Mouse (Mus musculus): ENCODE data around the gene Ctdspl.

The Ctdspl gene

DNA sequence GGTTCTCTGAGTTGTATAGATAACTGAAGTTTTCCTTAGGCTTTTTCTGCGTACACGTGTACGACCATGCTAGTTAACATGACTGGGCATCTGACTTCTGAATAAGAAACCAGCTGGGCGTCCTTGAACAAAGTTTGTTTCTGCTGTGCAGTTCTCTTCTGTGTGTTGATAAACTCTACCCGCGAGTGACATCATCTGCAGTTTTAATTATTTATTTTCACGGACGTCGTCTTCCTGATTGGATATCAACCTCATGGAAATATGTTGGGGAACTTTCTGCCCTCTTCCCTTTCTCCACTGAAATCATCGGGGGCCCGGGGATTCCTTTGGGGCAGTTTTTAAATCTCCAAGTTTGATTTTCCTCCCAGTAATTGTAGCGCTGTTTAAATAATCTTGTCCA is 8.1 kb downstream of the Ctdspl start:
- Histone ChIP-seq H3K27me3 (ENCODE audit: insufficient read depth, low read length) (peaks cover 19% of the 10 kb centered on the region), H3K4me3 (replicated peaks; ENCODE audit: low read length) (no peak overlapping the region), H3K9me3 (ENCODE audit: low read length) (no peaks in the 10 kb centered on the region), H3K4me1 (replicated peaks; ENCODE audit: low read depth, low read length) (peaks cover 10% of the 10 kb centered on the region), H3K36me3 (ENCODE audit: insufficient read depth, low read length) (no peaks in the 10 kb centered on the region)
- TF ChIP-seq NANOG (IDR thresholded peaks at IDR 0.05; ENCODE audit: borderline replicate concordance, low read length): no peak

DNA sequence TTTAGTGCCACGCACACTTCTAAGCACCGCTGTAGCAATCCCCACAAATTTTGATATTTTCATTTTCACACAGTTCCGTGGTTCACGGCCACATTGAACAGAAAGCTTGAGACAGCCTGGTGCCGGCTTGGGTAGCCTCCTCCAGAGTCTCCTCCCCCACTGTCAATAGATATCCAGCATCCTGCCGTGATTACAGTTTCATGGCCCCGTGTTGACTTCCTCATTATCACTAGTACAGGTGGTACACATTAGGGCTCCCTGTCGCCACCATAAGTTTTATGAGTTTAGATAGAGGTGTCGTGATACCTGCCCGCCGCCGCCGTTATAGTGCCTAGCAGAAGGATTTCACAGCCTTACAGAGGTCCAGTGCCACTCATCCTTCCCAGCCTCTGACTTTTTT is 8.8 kb downstream of the Ctdspl start:
- Histone ChIP-seq H3K4me1 (replicated peaks; ENCODE audit: low read depth, low read length) (peaks cover 12% of the 10 kb centered on the region), H3K27me3 (ENCODE audit: insufficient read depth, low read length) (peaks cover 11% of the 10 kb centered on the region), H3K4me3 (replicated peaks; ENCODE audit: low read length) (no peak overlapping the region), H3K36me3 (ENCODE audit: insufficient read depth, low read length) (no peaks in the 10 kb centered on the region), H3K9me3 (ENCODE audit: low read length) (no peaks in the 10 kb centered on the region)
- TF ChIP-seq CTCF (conservative IDR thresholded peaks at IDR 0.05; ENCODE audit: low read length) (no peak), POU5F1 (IDR thresholded peaks at IDR 0.05; ENCODE audit: borderline replicate concordance, low read length) (no peak), NANOG (IDR thresholded peaks at IDR 0.05; ENCODE audit: borderline replicate concordance, low read length) (no peak)

DNA sequence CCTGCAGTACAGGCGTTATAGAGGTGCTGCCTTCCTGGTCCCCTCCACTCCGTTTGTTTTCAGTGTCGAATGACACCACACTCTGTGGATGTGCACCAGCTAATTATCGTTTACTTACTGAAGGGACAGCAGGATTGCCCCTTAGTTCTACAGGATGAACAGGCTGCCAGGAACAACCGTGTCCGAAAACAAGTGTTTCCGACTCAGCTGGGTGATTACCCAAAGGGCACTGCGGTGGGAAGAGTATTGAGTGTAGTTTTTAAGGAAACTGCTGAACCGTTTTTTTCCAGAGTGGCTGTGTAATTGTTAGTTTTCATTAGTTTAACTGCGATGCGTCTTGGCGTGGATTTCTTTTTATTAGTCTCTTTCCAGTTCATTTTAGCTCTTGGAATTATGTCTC is 9.8 kb downstream of the Ctdspl start:
- no peak overlapping the region for H3K4me3 ChIP-seq (replicated peaks; ENCODE audit: low read length)
- TF ChIP-seq POU5F1 (IDR thresholded peaks at IDR 0.05; ENCODE audit: borderline replicate concordance, low read length) (no peak), CTCF (conservative IDR thresholded peaks at IDR 0.05; ENCODE audit: low read length) (no peak), NANOG (IDR thresholded peaks at IDR 0.05; ENCODE audit: borderline replicate concordance, low read length) (no peak)
- H3K27me3 ChIP-seq (ENCODE audit: insufficient read depth, low read length): 0 out of 2 replicates have a peak, but pooled peaks cover 4% of the 10 kb centered on the region
- H3K4me1 ChIP-seq (replicated peaks; ENCODE audit: low read depth, low read length): peaks cover 5% of the 10 kb centered on the region
- H3K36me3 ChIP-seq (ENCODE audit: insufficient read depth, low read length): no peaks in the 10 kb centered on the region
- H3K9me3 ChIP-seq (ENCODE audit: low read length): no peaks in the 10 kb centered on the region

DNA sequence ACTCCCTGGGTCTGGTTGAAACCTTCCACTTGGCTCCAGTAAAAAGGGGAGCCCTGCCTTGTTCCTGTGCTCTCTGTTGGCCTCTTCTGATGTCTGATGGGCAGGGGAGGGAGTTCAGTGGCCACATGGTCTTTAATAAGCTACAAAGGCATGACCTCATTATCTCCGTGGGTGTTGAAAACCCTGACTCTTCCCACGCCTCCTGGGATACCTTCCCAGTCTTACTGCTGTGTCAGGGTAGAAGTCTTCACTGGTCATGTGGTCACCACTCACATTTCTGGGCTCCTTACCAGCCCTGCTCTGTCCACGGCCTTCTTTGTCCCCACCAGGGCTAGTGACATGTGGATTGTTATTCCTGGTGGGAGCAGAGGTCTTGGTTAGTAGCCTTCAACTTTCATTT is 11.3 kb downstream of the Ctdspl start:
- Histone ChIP-seq H3K4me1 (replicated peaks; ENCODE audit: low read depth, low read length) (peaks cover 5% of the 10 kb centered on the region), H3K36me3 (ENCODE audit: insufficient read depth, low read length) (no peaks in the 10 kb centered on the region), H3K9me3 (ENCODE audit: low read length) (no peaks in the 10 kb centered on the region), H3K27me3 (ENCODE audit: insufficient read depth, low read length) (0 out of 2 replicates have a peak, but pooled peaks cover 4% of the 10 kb centered on the region), H3K4me3 (replicated peaks; ENCODE audit: low read length) (no peak overlapping the region)
- TF ChIP-seq NANOG (IDR thresholded peaks at IDR 0.05; ENCODE audit: borderline replicate concordance, low read length) (no peak), CTCF (conservative IDR thresholded peaks at IDR 0.05; ENCODE audit: low read length) (no peak), POU5F1 (IDR thresholded peaks at IDR 0.05; ENCODE audit: borderline replicate concordance, low read length) (no peak)

DNA sequence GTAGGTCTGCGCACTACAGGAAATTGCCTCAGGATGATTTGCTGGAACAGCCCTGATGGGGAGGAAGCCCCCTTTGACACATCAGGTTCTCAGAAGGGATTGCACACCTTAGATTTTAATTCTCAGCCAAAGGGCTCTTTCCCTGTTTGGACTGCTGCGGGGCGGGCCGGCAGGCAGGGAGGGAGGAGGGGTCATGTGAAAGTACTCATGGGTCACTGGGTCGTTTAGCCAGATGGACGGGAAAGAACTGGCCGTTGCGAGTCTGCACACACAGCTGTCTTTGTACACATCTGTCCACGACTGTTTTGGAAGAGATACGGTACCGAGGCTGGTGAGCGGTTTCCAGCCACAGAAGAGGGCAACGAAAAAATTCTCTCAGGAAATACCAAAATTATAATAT is 13.2 kb downstream of the Ctdspl start:
- Histone ChIP-seq H3K9me3 (ENCODE audit: low read length) (no peaks in the 10 kb centered on the region), H3K27me3 (ENCODE audit: insufficient read depth, low read length) (0 out of 2 replicates have a peak, but pooled peaks cover 4% of the 10 kb centered on the region), H3K4me3 (replicated peaks; ENCODE audit: low read length) (no peak overlapping the region), H3K4me1 (replicated peaks; ENCODE audit: low read depth, low read length) (peaks cover 16% of the 10 kb centered on the region), H3K36me3 (ENCODE audit: insufficient read depth, low read length) (no peaks in the 10 kb centered on the region)
- TF ChIP-seq POU5F1 (IDR thresholded peaks at IDR 0.05; ENCODE audit: borderline replicate concordance, low read length): no peak
- no peak for TF ChIP-seq NANOG (IDR thresholded peaks at IDR 0.05; ENCODE audit: borderline replicate concordance, low read length)
- TF ChIP-seq CTCF (conservative IDR thresholded peaks at IDR 0.05; ENCODE audit: low read length): no peak

DNA sequence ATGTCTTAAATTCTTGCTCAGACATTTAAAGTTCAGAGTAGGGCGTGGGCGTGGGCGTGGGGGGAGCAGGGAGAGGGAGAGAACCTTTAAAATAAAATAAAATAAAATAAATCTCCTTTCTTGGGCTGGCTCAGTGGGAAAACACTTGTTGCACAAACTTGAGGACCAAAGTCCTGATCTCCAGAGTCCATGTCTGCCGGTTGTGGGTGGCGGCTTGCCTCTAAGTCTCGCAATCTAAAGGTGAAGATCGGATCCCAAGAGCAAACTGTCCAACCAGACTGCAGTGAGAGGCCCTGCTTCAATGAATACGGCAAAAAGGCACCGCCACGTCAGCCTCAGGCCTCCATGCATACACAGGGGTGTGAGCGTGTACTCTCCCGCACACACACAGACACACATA is 13.6 kb downstream of the Ctdspl start:
- H3K27me3 ChIP-seq (ENCODE audit: insufficient read depth, low read length): 0 out of 2 replicates have a peak, but pooled peaks cover 4% of the 10 kb centered on the region
- no peaks in the 10 kb centered on the region for H3K36me3 ChIP-seq (ENCODE audit: insufficient read depth, low read length)
- TF ChIP-seq CTCF (conservative IDR thresholded peaks at IDR 0.05; ENCODE audit: low read length) (no peak), NANOG (IDR thresholded peaks at IDR 0.05; ENCODE audit: borderline replicate concordance, low read length) (no peak), POU5F1 (IDR thresholded peaks at IDR 0.05; ENCODE audit: borderline replicate concordance, low read length) (no peak)
- no peaks in the 10 kb centered on the region for H3K9me3 ChIP-seq (ENCODE audit: low read length)
- no peak overlapping the region for H3K4me3 ChIP-seq (replicated peaks; ENCODE audit: low read length)
- peaks cover 18% of the 10 kb centered on the region for H3K4me1 ChIP-seq (replicated peaks; ENCODE audit: low read depth, low read length)

DNA sequence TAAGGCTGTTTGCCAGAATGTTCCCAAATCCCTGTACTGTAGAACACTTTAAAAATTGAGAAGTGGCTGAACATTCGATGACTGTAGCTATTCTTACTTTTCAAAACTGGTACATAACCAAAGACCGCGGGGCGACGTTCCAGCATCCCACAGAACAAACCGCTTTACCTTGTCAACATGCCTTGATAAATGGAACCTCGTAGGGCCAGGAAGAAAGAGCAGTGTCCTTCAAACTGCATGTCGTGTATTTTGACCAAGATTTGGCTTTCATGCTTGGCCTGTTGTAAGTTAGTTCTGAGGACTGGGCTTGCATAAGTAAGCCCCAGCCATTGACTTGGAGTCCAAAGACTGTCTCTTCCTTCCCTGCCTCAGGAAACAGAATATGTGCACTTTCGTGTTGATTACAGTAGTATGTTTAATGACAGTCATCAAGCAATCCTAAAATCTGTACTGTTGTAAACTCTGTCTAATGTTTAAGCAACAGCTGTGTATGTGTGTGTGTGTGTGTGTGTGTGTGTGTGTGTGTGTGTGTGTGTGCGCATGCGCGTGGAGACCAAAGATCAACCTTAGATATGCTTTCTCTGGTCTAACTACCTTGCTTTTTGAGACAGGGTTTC is 14.4 kb downstream of the Ctdspl start:
- no peaks in the 10 kb centered on the region for H3K9me3 ChIP-seq (ENCODE audit: low read length)
- H3K4me3 ChIP-seq (replicated peaks; ENCODE audit: low read length): no peak overlapping the region
- TF ChIP-seq POU5F1 (IDR thresholded peaks at IDR 0.05; ENCODE audit: borderline replicate concordance, low read length): no peak
- no peak for TF ChIP-seq NANOG (IDR thresholded peaks at IDR 0.05; ENCODE audit: borderline replicate concordance, low read length)
- TF ChIP-seq CTCF (conservative IDR thresholded peaks at IDR 0.05; ENCODE audit: low read length): no peak
- 0 out of 2 replicates have a peak, but pooled peaks cover 4% of the 10 kb centered on the region for H3K27me3 ChIP-seq (ENCODE audit: insufficient read depth, low read length)
- H3K4me1 ChIP-seq (replicated peaks; ENCODE audit: low read depth, low read length): peaks cover 18% of the 10 kb centered on the region
- no peaks in the 10 kb centered on the region for H3K36me3 ChIP-seq (ENCODE audit: insufficient read depth, low read length)

DNA sequence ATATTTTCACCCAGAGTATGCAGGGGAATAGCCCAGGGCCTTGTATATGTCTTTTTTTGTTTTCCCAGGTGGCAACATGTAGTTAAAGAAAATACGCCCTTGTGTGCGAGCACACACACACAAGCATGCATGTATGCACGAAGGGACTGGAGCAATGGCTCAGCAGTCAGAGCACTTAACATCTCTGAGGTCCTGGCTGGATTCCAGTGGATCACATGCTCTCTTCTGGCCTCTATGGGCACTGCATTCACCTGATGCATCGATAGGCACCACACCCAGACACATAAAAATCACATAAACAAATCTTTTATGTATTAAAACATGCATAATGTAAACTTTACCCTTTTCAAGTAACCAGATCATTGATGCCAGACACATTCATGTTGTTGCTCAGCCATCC is 15.8 kb downstream of the Ctdspl start:
- no peaks in the 10 kb centered on the region for H3K36me3 ChIP-seq (ENCODE audit: insufficient read depth, low read length)
- 0 out of 2 replicates have a peak, but pooled peaks cover 4% of the 10 kb centered on the region for H3K27me3 ChIP-seq (ENCODE audit: insufficient read depth, low read length)
- no peak for TF ChIP-seq POU5F1 (IDR thresholded peaks at IDR 0.05; ENCODE audit: borderline replicate concordance, low read length)
- TF ChIP-seq CTCF (conservative IDR thresholded peaks at IDR 0.05; ENCODE audit: low read length): no peak
- TF ChIP-seq NANOG (IDR thresholded peaks at IDR 0.05; ENCODE audit: borderline replicate concordance, low read length): no peak
- H3K4me1 ChIP-seq (replicated peaks; ENCODE audit: low read depth, low read length): peaks cover 18% of the 10 kb centered on the region
- no peaks in the 10 kb centered on the region for H3K9me3 ChIP-seq (ENCODE audit: low read length)
- no peak overlapping the region for H3K4me3 ChIP-seq (replicated peaks; ENCODE audit: low read length)

DNA sequence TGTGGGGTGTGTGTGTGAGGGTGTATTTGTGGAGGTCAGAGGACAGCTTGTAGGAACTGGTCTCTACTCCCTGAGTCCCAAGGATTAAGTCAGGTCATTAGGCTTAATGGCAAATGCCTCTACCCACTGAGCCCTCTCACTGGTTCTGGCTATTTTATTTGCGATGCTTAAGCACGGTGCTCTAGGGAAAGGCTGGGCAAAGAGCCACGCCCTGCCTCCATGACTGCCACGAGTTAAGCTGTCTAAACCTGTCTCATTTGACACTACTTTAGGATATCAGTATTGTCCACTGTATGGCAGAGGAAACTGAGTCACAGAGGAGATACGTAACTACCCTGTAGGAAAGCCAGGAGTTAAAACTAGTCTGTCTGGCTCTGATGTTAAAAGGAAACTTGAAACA is 17.7 kb downstream of the Ctdspl start:
- Histone ChIP-seq H3K9me3 (ENCODE audit: low read length) (no peaks in the 10 kb centered on the region), H3K4me1 (replicated peaks; ENCODE audit: low read depth, low read length) (peaks cover 18% of the 10 kb centered on the region), H3K36me3 (ENCODE audit: insufficient read depth, low read length) (no peaks in the 10 kb centered on the region), H3K4me3 (replicated peaks; ENCODE audit: low read length) (no peak overlapping the region), H3K27me3 (ENCODE audit: insufficient read depth, low read length) (no peaks in the 10 kb centered on the region)
- TF ChIP-seq CTCF (conservative IDR thresholded peaks at IDR 0.05; ENCODE audit: low read length): no peak
- no peak for TF ChIP-seq NANOG (IDR thresholded peaks at IDR 0.05; ENCODE audit: borderline replicate concordance, low read length)

Measured in E14TG2a.4 (cell line).